Mouse (Mus musculus): ENCODE measurements around the gene Tap2.

DNA sequence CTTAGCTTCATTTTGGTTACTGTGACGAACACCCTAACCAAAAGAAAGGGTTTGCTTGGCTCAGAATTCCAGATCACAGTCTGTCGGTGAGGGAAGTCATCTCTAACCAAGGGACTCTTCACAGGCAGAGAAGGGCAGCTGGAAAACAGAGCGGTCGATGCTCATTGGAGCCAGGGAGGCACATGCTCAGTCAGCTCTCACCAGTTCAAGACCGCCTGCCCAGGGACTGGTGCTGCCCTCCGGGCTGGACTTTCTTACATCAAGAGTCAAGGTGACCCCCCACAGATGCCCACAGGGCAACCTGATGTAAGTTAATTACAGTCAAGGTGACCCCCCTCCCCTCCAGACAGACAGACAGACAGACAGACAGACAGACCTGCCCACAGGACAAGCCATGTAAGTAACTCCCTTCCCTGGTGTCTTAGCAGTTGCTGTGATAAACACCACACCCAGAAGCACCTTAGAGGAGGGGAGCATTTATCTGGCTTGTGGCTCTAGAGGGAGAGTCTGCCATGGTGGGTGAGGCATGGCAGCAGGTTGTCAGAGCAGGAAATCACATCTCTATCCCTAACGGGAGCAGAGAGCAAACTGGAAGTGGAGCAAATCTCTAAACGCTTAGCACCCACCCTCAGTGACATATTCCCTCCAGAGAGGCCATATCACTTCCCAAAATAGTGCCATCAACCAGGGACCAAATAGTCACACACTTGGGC is 14.0 kb downstream of the Tap2 start:
- TF ChIP-seq POLR2A (IDR thresholded peaks at IDR 0.05; ENCODE audit: borderline replicate concordance, control insufficient read depth, low read depth, low read length) (no peak), CTCF (IDR thresholded peaks at IDR 0.05; ENCODE audit: control insufficient read depth, insufficient read depth, low read length) (no peak)

Data from bone marrow, adult 2 months (tissue).